Mouse (Mus musculus) bone marrow, adult 2 months (tissue): ENCODE results near the gene Olfr314.

Experiments
- CTCF ChIP-seq: fragments of 200-500 bp; IDR thresholded peaks from 2 replicates; pipeline ENCODE4 v1.5.1; 2011; ENCODE audit warnings: low read length, control low read depth; ENCODE audit not compliant: control insufficient read depth, insufficient read depth
- POLR2A ChIP-seq: fragments of 200-500 bp; IDR thresholded peaks from 2 replicates; pipeline ENCODE4 v1.6.1; 2011; ENCODE audit warnings: low read depth, mild to moderate bottlenecking, control low read depth, low read length, borderline replicate concordance; ENCODE audit not compliant: control insufficient read depth

GRCm38 (mm10) chr11:58829764-58830163, 47.0 kb downstream of the Olfr314 start:
- TF ChIP-seq POLR2A (no peak), CTCF (no peak)
